Mouse (Mus musculus) heart, embryonic 10.5 days (tissue): ENCODE data around the gene Lrr1. TPM values are rescaled to one million over a fixed set of nuclear protein-coding genes. Genes with fewer than 3 reads are reported as not detected.
A peak's percentile ranks its signal among the peaks of the same experiment; 100 is the strongest.

Source experiments
- DNase-seq: peaks from one replicate; pipeline ENCODE4 v3.0.0-alpha.2; 2017; ENCODE audit warnings: low spot score
- H3K27ac ChIP-seq: fragments of 300-500 bp; sonication (generic); 2 replicates; pipeline ENCODE4 v1.5.1; 2016; ENCODE audit warnings: mild to moderate bottlenecking
- H3K27me3 ChIP-seq: fragments of 300-500 bp; sonication (generic); 2 replicates; pipeline ENCODE4 v1.6.1; 2016; ENCODE audit warnings: mild to moderate bottlenecking; ENCODE audit not compliant: poor library complexity, insufficient read depth, severe bottlenecking
- H3K36me3 ChIP-seq: fragments of 300-500 bp; sonication (generic); 2 replicates; pipeline ENCODE4 v1.6.1; 2016; ENCODE audit warnings: mild to moderate bottlenecking, moderate library complexity
- H3K4me1 ChIP-seq: fragments of 300-500 bp; sonication (generic); 2 replicates; pipeline ENCODE4 v1.6.1; 2016; ENCODE audit warnings: mild to moderate bottlenecking
- H3K4me3 ChIP-seq: fragments of 300-500 bp; sonication (generic); 2 replicates; pipeline ENCODE4 v1.5.1; 2016; ENCODE audit warnings: mild to moderate bottlenecking, moderate library complexity
- H3K9me3 ChIP-seq: fragments of 300-500 bp; sonication (generic); 2 replicates; pipeline ENCODE4 v1.6.1; 2016; ENCODE audit warnings: mild to moderate bottlenecking, moderate library complexity
- WGBS: fragments of 180-500 bp; shearing (Covaris S2); methylation state at CpG from one replicate; pipeline ENCODE4 v1.1.7; 2016; 5-methylcytosine and 5-hydroxymethylcytosine counted together
- microRNA-seq: library from miRNA; unstranded; fragments of <30 nt; microRNA quantifications from one replicate; pipeline ENCODE4, GENCODE M21; 2017
- polyA plus RNA-seq: library from polyadenylated mRNA; unstranded; fragments of >200 nt; fragmentation: Nextera tagmentation; extraction: Ambion mirVana; gene quantifications from 2 replicates; pipeline ENCODE4 v1.2.1, GENCODE M21; 2016

Lrr1 gene
- polyA plus RNA-seq, 1 experiment from 2014 or later, result 24.3 TPM

- Histone ChIP-seq H3K36me3 (peaks cover 84% of the 10 kb centered on the region), H3K27me3 (no peaks in the 10 kb centered on the region), H3K9me3 (no peaks in the 10 kb centered on the region), H3K4me1 (no peaks in the 10 kb centered on the region), H3K27ac (no peak overlapping the region), H3K4me3 (no peak overlapping the region)
- peak; percentile 66 for DNase-seq
- 71% methylated on average over 5 of the region's 5 CpGs for WGBS
Measured at GRCm38 (mm10) chr12:69211057-69211456, 42.4 kb downstream of the Lrr1 start.

- H3K9me3 ChIP-seq, result no peaks in the 10 kb centered on the region
- WGBS, result 91% methylated on average over 13 of the region's 13 CpGs
- peaks cover 88% of the 10 kb centered on the region for H3K36me3 ChIP-seq
- no peak overlapping the region for H3K27ac ChIP-seq
- DNase-seq, result peak; percentile 66
- H3K4me3 ChIP-seq, result no peak overlapping the region
- no peaks in the 10 kb centered on the region for H3K4me1 ChIP-seq
- H3K27me3 ChIP-seq, result no peaks in the 10 kb centered on the region
Measured at GRCm38 (mm10) chr12:69213186-69213777, 44.7 kb downstream of the Lrr1 start.

GRCm38 (mm10) chr12:69214393-69214792, 45.8 kb downstream of the Lrr1 start:
- Histone ChIP-seq H3K9me3 (no peaks in the 10 kb centered on the region), H3K36me3 (peaks cover 89% of the 10 kb centered on the region), H3K27ac (no peak overlapping the region), H3K4me3 (no peak overlapping the region), H3K4me1 (no peaks in the 10 kb centered on the region), H3K27me3 (no peaks in the 10 kb centered on the region)
- DNase-seq, result peak; percentile 43
- 93% methylated on average over 7 of the region's 7 CpGs for WGBS

- Histone ChIP-seq H3K4me1 (no peaks in the 10 kb centered on the region), H3K27ac (no peak overlapping the region), H3K36me3 (peaks cover 89% of the 10 kb centered on the region), H3K9me3 (no peaks in the 10 kb centered on the region), H3K4me3 (no peak overlapping the region), H3K27me3 (no peaks in the 10 kb centered on the region)
- 89% methylated on average over 3 of the region's 3 CpGs for WGBS
- DNase-seq, result peak; percentile 28
Measured at GRCm38 (mm10) chr12:69215000-69215785, 46.6 kb downstream of the Lrr1 start.

GRCm38 (mm10) chr12:69216587-69216986, 48.0 kb downstream of the Lrr1 start:
- peak; percentile 22 for DNase-seq
- Histone ChIP-seq H3K27ac (no peak overlapping the region), H3K4me1 (no peaks in the 10 kb centered on the region), H3K9me3 (no peaks in the 10 kb centered on the region), H3K4me3 (no peak overlapping the region), H3K36me3 (peaks cover 95% of the 10 kb centered on the region), H3K27me3 (no peaks in the 10 kb centered on the region)
- 88% methylated on average over 7 of the region's 7 CpGs for WGBS

DNA sequence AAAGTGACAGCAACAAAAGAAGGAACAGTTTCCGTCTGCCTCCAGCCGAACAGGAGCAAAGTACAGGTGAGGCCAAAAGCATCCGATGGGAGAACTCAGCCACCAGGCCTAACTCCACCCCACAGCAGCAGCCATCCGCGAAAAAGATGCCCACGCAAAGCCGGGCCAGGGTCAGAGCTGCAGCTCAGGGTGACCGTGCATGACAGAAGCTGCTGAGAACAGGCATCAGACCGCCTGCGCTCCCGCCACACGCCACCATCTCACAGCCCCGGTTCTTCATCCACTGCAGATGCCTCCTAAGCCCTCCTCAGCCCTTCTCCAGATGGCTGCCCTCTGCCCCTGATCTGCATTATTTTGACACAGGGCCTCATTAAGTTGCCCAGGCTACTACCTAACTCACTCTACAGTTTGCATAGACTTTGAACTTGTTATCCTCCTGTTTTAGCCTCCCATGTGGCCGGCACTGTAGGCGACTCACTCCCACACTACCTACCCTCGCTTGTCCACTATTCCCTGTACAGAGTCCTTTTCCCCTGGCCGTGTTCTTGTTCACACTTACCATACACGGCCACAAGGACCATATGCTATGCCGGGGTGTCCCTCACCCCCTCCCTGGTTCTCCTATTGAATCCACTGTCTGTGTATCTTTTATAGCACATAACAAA, 52.1 kb downstream of the Lrr1 start:
- Histone ChIP-seq H3K4me3 (no peak overlapping the region), H3K27ac (no peak overlapping the region), H3K4me1 (no peaks in the 10 kb centered on the region), H3K9me3 (no peaks in the 10 kb centered on the region), H3K27me3 (no peaks in the 10 kb centered on the region), H3K36me3 (peaks cover 72% of the 10 kb centered on the region)
- DNase-seq, result no peak
- 88% methylated on average over 19 of the region's 19 CpGs for WGBS

- Histone ChIP-seq H3K27me3 (no peaks in the 10 kb centered on the region), H3K36me3 (peaks cover 21% of the 10 kb centered on the region), H3K4me3 (peak within 1 kb of the TSS; percentile 81), H3K9me3 (no peaks in the 10 kb centered on the region), H3K27ac (peak within 1 kb of the TSS; percentile 93), H3K4me1 (peaks cover 6% of the 10 kb centered on the region; the same call in 1 of the 2 replicates)
- WGBS, result under 1% methylated on average over 37 of the region's 37 CpGs
- peak; percentile 95 for DNase-seq
Measured at GRCm38 (mm10) chr12:69227776-69228466, 59.3 kb downstream of the Lrr1 start, which contains the start of gene Pole2. Pole2 (minus strand) TSS chr12:69228195.

Small RNAs within 50 kb of the gene (microRNA-seq; reads per million reads assigned to microRNA genes)
- gene Gm47287 (not detected), gene Gm47295 (not detected)

Other genes starting within 250 kb of the Lrr1 start
- gene Rps29, start 9.6 kb upstream of the Lrr1 start, polyA plus RNA-seq, result 1,118 and 1,148 TPM in 2 replicates
- gene Rpl36al, start 15.3 kb downstream of the Lrr1 start, polyA plus RNA-seq, result 572 and 611 TPM in 2 replicates
- gene Mgat2, start 15.3 kb downstream of the Lrr1 start, polyA plus RNA-seq, result 43.2 and 49.6 TPM in 2 replicates
- gene Gm49383, start 28.3 kb downstream of the Lrr1 start, polyA plus RNA-seq, result 27.3 and 35.2 TPM in 2 replicates
- 9.3 and 13.0 TPM in 2 replicates for gene Dnaaf2, start 29.6 kb downstream of the Lrr1 start, polyA plus RNA-seq
- gene Gm49384, start 35.5 kb downstream of the Lrr1 start, polyA plus RNA-seq, result 24.3 and 29.5 TPM in 2 replicates
- gene Pole2, start 59.4 kb downstream of the Lrr1 start, polyA plus RNA-seq, result 20.9 and 28.7 TPM in 2 replicates
- gene Klhdc1, start 72.4 kb downstream of the Lrr1 start, polyA plus RNA-seq, result 3.5 and 7.3 TPM in 2 replicates
- 142 and 162 TPM in 2 replicates for gene Klhdc2, start 127.9 kb downstream of the Lrr1 start, polyA plus RNA-seq
- 68.1 and 78.1 TPM in 2 replicates for gene Nemf, start 188.4 kb downstream of the Lrr1 start, polyA plus RNA-seq
- 37.1 and 50.4 TPM in 2 replicates for gene Arf6, start 203.3 kb downstream of the Lrr1 start, polyA plus RNA-seq
- 0.95 and 1.8 TPM in 2 replicates for gene Gm9887, start 203.6 kb downstream of the Lrr1 start, polyA plus RNA-seq